Mouse (Mus musculus) myocyte (in vitro differentiated cells): ENCODE data around the gene Chrdl2. TPM values are rescaled to one million over a fixed set of nuclear protein-coding genes. Genes with fewer than 3 reads are reported as not detected.
A peak's percentile ranks its signal among the peaks of the same experiment; 100 is the strongest.

ENCODE experiments used
- H3K27me3 ChIP-seq: one replicate; pipeline ENCODE4 v1.6.1; 2011; ENCODE audit not compliant: control insufficient read depth, insufficient read depth, insufficient read length
- H3K36me3 ChIP-seq: one replicate; pipeline ENCODE4 v1.6.1; 2011; ENCODE audit not compliant: control insufficient read depth, insufficient read depth
- H3K4me2 ChIP-seq: one replicate; pipeline ENCODE4 v1.6.1; 2011; ENCODE audit warnings: low read depth, control low read depth
- H3K4me3 ChIP-seq: one replicate; pipeline ENCODE4 v1.5.1; 2011; ENCODE audit warnings: mild to moderate bottlenecking, control low read depth, moderate library complexity
- H3K79me2 ChIP-seq: one replicate; pipeline ENCODE4 v1.6.1; 2011; ENCODE audit not compliant: control insufficient read depth, insufficient read depth
- H3ac ChIP-seq: one replicate; pipeline ENCODE4 v1.6.1; 2011; ENCODE audit not compliant: control insufficient read depth, insufficient read length
- CEBPB ChIP-seq: IDR thresholded peaks from 2 replicates; pipeline ENCODE4 v1.6.1; 2011; ENCODE audit warnings: mild to moderate bottlenecking, moderate library complexity; ENCODE audit not compliant: poor library complexity, insufficient read depth, severe bottlenecking
- E2F4 ChIP-seq: IDR thresholded peaks from one replicate; pipeline ENCODE4 v1.6.1; 2011; ENCODE audit warnings: mild to moderate bottlenecking, control low read depth, moderate library complexity; ENCODE audit not compliant: insufficient read depth
- MAX ChIP-seq: IDR thresholded peaks from one replicate; pipeline ENCODE4 v1.6.1; 2011; ENCODE audit warnings: low read depth, mild to moderate bottlenecking, control low read depth
- MYOD1 ChIP-seq, 3 experiments: IDR thresholded peaks; one replicate each; pipeline ENCODE4 v1.6.1; 2011; ENCODE audit warnings: control low read depth in 2 of 3, low read depth in 2 of 3, mild to moderate bottlenecking in 2 of 3, moderate library complexity in 1 of 3; ENCODE audit not compliant: insufficient read length in 2 of 3, control insufficient read depth in 1 of 3
- MYOG ChIP-seq, 3 experiments: IDR thresholded peaks; one replicate each; pipeline ENCODE4 v1.6.1; 2011; ENCODE audit warnings: control low read depth in 2 of 3, low read depth in 2 of 3, mild to moderate bottlenecking in 2 of 3; ENCODE audit not compliant: insufficient read length in 2 of 3, control insufficient read depth in 1 of 3, insufficient read depth in 1 of 3
- POLR2A ChIP-seq: IDR thresholded peaks from one replicate; pipeline ENCODE4 v1.6.1; 2011; ENCODE audit warnings: low read depth, mild to moderate bottlenecking, control low read depth, moderate library complexity; ENCODE audit not compliant: insufficient read length
- POLR2AphosphoS2 ChIP-seq: IDR thresholded peaks from one replicate; pipeline ENCODE4 v1.6.1; 2011; ENCODE audit warnings: low read depth, control low read depth; ENCODE audit not compliant: insufficient read length
- REST ChIP-seq: IDR thresholded peaks from one replicate; pipeline ENCODE4 v1.6.1; 2011; ENCODE audit warnings: mild to moderate bottlenecking, control low read depth, moderate library complexity; ENCODE audit not compliant: insufficient read depth, insufficient read length
- SRF ChIP-seq: IDR thresholded peaks from one replicate; pipeline ENCODE4 v1.6.1; 2011; ENCODE audit warnings: low read depth; ENCODE audit not compliant: control insufficient read depth, insufficient read length
- TCF12 ChIP-seq: IDR thresholded peaks from one replicate; pipeline ENCODE4 v1.6.1; 2011; ENCODE audit warnings: mild to moderate bottlenecking, control low read depth; ENCODE audit not compliant: poor library complexity, insufficient read depth, severe bottlenecking
- TCF3 ChIP-seq: IDR thresholded peaks from one replicate; pipeline ENCODE4 v1.6.1; 2011; ENCODE audit warnings: low read depth, control low read depth; ENCODE audit not compliant: insufficient read length
- USF1 ChIP-seq: IDR thresholded peaks from one replicate; pipeline ENCODE4 v1.6.1; 2011; ENCODE audit warnings: low read depth, mild to moderate bottlenecking, control low read depth, moderate library complexity
- polyA plus RNA-seq: library from polyadenylated mRNA; unstranded; fragments of >200 nt; fragmentation: generic; extraction: Trizol; gene quantifications from one replicate; pipeline ENCODE4 v1.2.1, GENCODE M21; 2012; ENCODE audit warnings: missing spikeins

The Chrdl2 gene
- polyA plus RNA-seq, 1 experiment, result not detected

DNA sequence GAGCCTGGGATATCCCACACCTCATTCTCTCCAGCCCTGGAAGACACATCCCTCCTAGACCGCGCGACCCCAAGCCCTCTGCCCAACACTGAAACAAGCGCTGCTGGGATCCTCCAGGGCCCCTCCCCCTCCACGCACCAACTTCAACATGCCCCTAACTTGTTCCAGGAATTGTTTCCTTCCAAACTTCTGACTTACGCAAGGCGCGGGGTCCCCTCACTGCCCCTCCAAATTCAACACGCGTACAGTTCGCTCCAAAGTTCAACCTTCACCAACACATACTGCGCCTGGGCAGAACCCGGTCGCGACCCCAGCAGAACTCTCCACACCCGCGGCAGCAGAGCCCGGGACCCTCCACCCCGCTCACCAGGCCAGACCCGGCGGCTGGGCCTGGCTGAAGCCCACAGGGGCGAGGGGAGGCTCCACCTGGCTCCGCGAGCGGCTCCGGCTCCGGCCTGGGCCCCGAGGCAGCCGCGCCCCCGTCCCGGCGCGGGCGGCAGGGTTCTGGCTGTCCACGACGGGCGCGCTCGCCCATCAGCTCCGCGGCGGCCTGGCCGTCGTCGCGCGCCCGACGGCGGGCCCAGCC lies 26.3 kb upstream of the Chrdl2 start:
- Histone ChIP-seq H3K79me2 (peaks cover 44% of the 10 kb centered on the region), H3K27me3 (no peaks in the 10 kb centered on the region), H3K4me2 (peak overlapping the region; percentile 76), H3ac (peak overlapping the region; percentile 99), H3K36me3 (no peaks in the 10 kb centered on the region), H3K4me3 (peak overlapping the region; percentile 47)
- TF ChIP-seq MYOG (IDR thresholded peaks at IDR 0.05; ENCODE audit: control insufficient read depth in 1 of 3, insufficient read depth in 1 of 3, insufficient read length in 2 of 3, low read depth in 2 of 3) (no peak), TCF12 (no peak), POLR2A (no peak), E2F4 (no peak), USF1 (no peak), MAX (no peak), TCF3 (no peak), REST (no peak), CEBPB (no peak), MYOD1 (IDR thresholded peaks at IDR 0.05; ENCODE audit: control insufficient read depth in 1 of 3, insufficient read length in 2 of 3, low read depth in 2 of 3) (no peak), SRF (no peak), POLR2AphosphoS2 (no peak)

DNA sequence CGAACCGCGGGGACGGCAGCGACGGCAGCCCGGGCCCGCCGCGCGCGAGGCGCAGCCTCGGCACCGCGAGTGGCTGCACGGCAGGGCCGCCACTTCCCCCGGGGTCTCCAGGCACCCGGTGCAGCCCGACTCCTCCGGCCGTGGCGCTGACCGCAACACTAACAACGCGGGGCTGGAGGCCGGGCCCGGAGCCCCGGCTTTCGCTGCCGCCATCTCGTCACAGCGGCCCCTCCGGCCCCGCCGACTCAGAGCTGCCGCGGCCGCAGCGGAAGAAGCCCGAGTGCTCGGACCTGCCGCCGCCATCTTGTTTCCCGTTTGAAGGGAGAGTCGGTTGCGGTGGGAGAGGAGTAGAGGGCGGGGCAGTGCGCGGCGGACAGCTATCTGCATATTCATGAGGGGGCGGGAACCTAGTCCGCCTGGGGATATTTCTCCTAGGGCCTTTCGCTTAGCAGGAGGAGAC lies 25.8 kb upstream of the Chrdl2 start, which contains the start of gene Rnf169:
Gene Rnf169, minus strand, starts transcription at position 317 of the 460 bp plus-strand sequence.
- TF ChIP-seq MAX, result no peak
- no peak for TF ChIP-seq MYOD1 (IDR thresholded peaks at IDR 0.05; ENCODE audit: control insufficient read depth in 1 of 3, insufficient read length in 2 of 3, low read depth in 2 of 3)
- TF ChIP-seq TCF3, result no peak
- peak; percentile 69 for TF ChIP-seq POLR2AphosphoS2
- no peak for TF ChIP-seq SRF
- TF ChIP-seq CEBPB, result no peak
- no peak for TF ChIP-seq TCF12
- TF ChIP-seq POLR2A, result peak; percentile 72
- TF ChIP-seq REST, result no peak
- TF ChIP-seq E2F4, result no peak
- no peak for TF ChIP-seq USF1
- TF ChIP-seq MYOG (IDR thresholded peaks at IDR 0.05; ENCODE audit: control insufficient read depth in 1 of 3, insufficient read depth in 1 of 3, insufficient read length in 2 of 3, low read depth in 2 of 3), result no peak
- Histone ChIP-seq H3K27me3 (no peaks in the 10 kb centered on the region), H3K79me2 (peaks cover 44% of the 10 kb centered on the region), H3ac (peak within 1 kb of the TSS; percentile 99), H3K4me3 (peak within 1 kb of the TSS; percentile 47), H3K4me2 (peak within 1 kb of the TSS; percentile 76), H3K36me3 (no peaks in the 10 kb centered on the region)

DNA sequence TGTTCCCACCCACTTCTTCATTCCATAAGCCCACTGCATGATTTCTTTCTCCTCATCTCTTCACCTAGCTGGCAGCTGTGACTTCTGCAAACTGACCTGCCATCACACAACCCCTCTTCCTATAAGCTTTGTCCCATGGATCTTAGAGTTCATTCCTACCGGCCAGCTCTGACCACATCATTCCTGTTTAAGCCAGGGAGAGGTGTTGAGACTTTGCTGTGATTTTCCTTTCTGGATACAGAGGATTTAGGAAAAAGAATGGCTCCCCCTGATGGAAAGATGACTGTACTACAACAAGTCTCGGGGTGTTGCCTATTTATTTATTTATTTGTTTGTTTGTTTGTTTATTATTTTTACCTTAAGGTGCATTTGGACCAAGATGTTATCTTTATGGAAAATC lies 24.7 kb upstream of the Chrdl2 start:
- TF ChIP-seq POLR2A (no peak), POLR2AphosphoS2 (no peak), SRF (no peak), MYOD1 (IDR thresholded peaks at IDR 0.05; ENCODE audit: control insufficient read depth in 1 of 3, insufficient read length in 2 of 3, low read depth in 2 of 3) (no peak), MYOG (IDR thresholded peaks at IDR 0.05; ENCODE audit: control insufficient read depth in 1 of 3, insufficient read depth in 1 of 3, insufficient read length in 2 of 3, low read depth in 2 of 3) (no peak), CEBPB (no peak), E2F4 (no peak), REST (no peak), USF1 (no peak), TCF12 (no peak), MAX (no peak)
- Histone ChIP-seq H3K4me3 (no peak overlapping the region), H3K4me2 (peak overlapping the region; percentile 74)

DNA sequence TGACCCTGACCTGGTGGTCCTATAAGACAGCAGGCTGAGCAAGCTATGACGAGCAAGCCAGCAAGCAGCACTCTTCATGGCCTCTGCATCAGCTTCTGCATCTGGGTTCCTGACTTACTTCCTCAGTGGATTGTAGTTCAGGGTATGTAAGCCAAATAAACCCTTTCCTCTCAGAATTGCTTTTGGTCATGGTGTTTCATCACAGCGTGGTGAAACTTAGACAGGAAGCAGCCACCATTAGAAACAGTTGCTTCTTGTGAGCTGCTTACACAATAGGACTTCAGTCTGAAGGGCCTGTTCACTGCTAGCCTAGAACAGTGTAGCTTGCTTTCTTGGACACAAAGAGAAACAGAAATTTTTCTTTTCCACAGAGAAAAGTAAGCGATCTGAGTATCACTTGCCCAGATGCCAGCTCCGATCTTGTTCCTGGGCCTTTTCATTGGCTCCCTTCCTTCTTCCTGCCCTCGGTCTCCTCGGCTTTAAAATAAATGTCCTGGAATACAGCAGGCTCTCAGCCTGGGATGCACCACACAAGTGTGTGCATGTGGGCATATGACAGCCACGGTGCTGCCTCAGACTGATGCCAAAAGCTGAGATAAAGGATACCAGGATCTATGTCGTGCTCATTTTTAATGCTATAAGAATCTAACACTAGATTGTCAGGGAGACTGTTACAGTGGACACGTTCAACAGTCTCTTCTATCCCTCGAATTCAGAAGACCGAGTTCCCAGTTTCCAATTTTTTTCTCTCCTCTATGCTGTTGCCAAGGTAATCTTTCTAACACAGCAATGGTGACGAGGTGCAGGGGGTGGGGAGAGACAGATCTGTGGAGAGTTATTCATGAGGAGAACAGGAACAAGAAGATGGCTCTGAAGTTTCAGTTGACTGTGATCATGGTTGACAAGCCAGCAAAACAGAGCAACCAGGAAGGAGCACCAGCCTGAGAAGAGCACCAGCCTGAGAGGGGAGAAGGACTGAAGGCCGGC lies 23.4 kb upstream of the Chrdl2 start:
- TF ChIP-seq POLR2AphosphoS2, result no peak
- no peak for TF ChIP-seq MYOG (IDR thresholded peaks at IDR 0.05; ENCODE audit: control insufficient read depth in 1 of 3, insufficient read depth in 1 of 3, insufficient read length in 2 of 3, low read depth in 2 of 3)
- TF ChIP-seq CEBPB, result no peak
- no peak for TF ChIP-seq TCF3
- H3K79me2 ChIP-seq, result peaks cover 22% of the 10 kb centered on the region
- H3K36me3 ChIP-seq, result no peaks in the 10 kb centered on the region
- no peak overlapping the region for H3K4me3 ChIP-seq
- no peaks in the 10 kb centered on the region for H3K27me3 ChIP-seq
- H3K4me2 ChIP-seq, result no peak overlapping the region
- no peak overlapping the region for H3ac ChIP-seq

More for the DNA sequence above, 24.7 kb upstream of the Chrdl2 start:
- Histone ChIP-seq H3ac (no peak overlapping the region), H3K36me3 (no peaks in the 10 kb centered on the region), H3K79me2 (peaks cover 34% of the 10 kb centered on the region), H3K27me3 (no peaks in the 10 kb centered on the region)
